Mouse (Mus musculus): ENCODE measurements around the gene Dpagt1. TPM values are rescaled to one million over a fixed set of nuclear protein-coding genes. Genes with fewer than 3 reads are reported as not detected.
"Not testable (repeated sequence)": the region's sequence is repeated elsewhere in the genome, so short reads cannot be mapped to it uniquely, and the experiment has no call there.

Dpagt1 gene
- polyA plus RNA-seq, 1 experiment = 150 TPM

GRCm38 (mm10) chr9:44345570-44346433 lies 20.0 kb downstream of the Dpagt1 start:
- TF ChIP-seq CTCF (IDR thresholded peaks at IDR 0.05; ENCODE audit: insufficient read depth, low read depth, low read length) (no peak), POLR2A (IDR thresholded peaks at IDR 0.05; ENCODE audit: insufficient read depth, low read depth, low read length) (no peak)
- Histone ChIP-seq H3K4me1 (ENCODE audit: control insufficient read depth, insufficient read depth, low read length) (peaks cover 3% of the 10 kb centered on the region; the same call in 1 of the 2 replicates), H3K4me3 (ENCODE audit: insufficient read depth, low read depth, low read length) (no peak overlapping the region), H3K27ac (ENCODE audit: insufficient read depth, low read depth, low read length) (no peak overlapping the region)
- 76% methylated on average over 6 of the region's 6 CpGs for WGBS

DNA sequence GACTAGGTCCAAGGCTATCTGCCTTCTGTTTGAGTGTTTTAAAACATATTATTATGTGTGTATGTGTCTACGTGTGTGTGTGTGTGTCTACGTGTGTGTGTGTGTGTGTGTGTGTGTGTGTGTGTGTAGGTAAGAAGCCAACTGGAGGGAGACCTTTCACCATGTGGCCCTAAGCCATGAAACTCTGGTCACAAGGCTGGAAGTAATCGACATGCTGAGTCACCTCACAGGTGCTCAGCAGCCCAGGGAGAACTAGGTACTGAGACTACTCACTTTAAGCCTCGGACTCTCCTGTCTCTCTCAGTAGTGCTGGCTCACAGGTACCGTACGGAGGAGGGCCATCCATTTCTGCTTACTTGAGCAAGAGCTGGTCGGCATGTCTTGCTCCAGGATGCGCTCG lies 21.3 kb downstream of the Dpagt1 start:
- 95% methylated on average over 9 of the region's 9 CpGs for WGBS
- Histone ChIP-seq H3K4me1 (ENCODE audit: control insufficient read depth, insufficient read depth, low read length) (peaks cover 3% of the 10 kb centered on the region; the same call in 1 of the 2 replicates), H3K27ac (ENCODE audit: insufficient read depth, low read depth, low read length) (no peak overlapping the region), H3K4me3 (ENCODE audit: insufficient read depth, low read depth, low read length) (no peak overlapping the region)
- TF ChIP-seq POLR2A (IDR thresholded peaks at IDR 0.05; ENCODE audit: insufficient read depth, low read depth, low read length) = no peak
- no peak for TF ChIP-seq CTCF (IDR thresholded peaks at IDR 0.05; ENCODE audit: insufficient read depth, low read depth, low read length)

DNA sequence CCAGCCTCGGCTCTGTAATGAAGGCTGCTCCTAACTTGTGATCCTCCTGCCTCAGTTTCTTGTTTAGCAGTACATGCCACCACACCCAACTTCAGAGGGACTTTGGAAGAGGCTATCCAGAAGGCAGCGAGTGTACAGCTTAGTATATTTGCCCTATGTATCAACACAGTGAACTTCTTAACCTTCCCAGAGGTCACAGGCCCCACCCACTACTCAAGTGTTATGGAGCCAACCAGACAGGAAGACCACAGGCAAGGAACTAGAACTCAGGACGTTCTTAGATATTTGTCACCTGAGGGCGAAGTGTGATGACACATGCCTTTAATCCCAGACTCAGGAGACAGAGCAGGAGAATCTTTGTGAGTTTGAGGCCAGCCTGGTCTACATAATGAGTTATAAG lies 21.8 kb downstream of the Dpagt1 start:
- 91% methylated on average over 4 of the region's 4 CpGs for WGBS
- TF ChIP-seq POLR2A (IDR thresholded peaks at IDR 0.05; ENCODE audit: insufficient read depth, low read depth, low read length) = no peak
- TF ChIP-seq CTCF (IDR thresholded peaks at IDR 0.05; ENCODE audit: insufficient read depth, low read depth, low read length) = no peak
- Histone ChIP-seq H3K27ac (ENCODE audit: insufficient read depth, low read depth, low read length) (no peak overlapping the region), H3K4me1 (ENCODE audit: control insufficient read depth, insufficient read depth, low read length) (peaks cover 3% of the 10 kb centered on the region; the same call in 1 of the 2 replicates), H3K4me3 (ENCODE audit: insufficient read depth, low read depth, low read length) (no peak overlapping the region)

- TF ChIP-seq CTCF (IDR thresholded peaks at IDR 0.05; ENCODE audit: insufficient read depth, low read depth, low read length) = no peak
- TF ChIP-seq POLR2A (IDR thresholded peaks at IDR 0.05; ENCODE audit: insufficient read depth, low read depth, low read length) = no peak
Measured at GRCm38 (mm10) chr9:44348546-44348945, 22.7 kb downstream of the Dpagt1 start.

DNA sequence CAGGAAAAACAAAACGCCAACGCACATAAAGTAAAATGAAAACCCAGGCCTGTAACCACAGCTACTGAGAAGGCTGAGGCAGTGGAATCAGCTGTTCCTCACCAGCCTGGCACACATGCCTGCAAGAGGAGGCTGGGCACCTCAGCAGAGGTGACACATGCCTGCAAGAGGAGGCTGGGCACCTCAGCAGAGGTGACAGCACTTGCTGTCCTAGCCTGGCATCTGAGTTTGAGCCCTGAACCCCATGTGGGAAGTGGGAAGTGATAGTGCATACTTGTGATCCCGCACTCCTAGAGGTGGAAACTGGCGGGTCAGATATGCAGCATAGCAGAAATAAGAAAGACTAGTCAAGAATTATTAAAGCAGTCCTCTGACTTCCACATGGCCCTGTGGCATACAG lies 25.6 kb downstream of the Dpagt1 start:
- 91% methylated on average over 4 of the region's 4 CpGs for WGBS
- Histone ChIP-seq H3K4me3 (ENCODE audit: insufficient read depth, low read depth, low read length) (no peak overlapping the region), H3K27ac (ENCODE audit: insufficient read depth, low read depth, low read length) (no peak overlapping the region), H3K4me1 (ENCODE audit: control insufficient read depth, insufficient read depth, low read length) (no peaks in the 10 kb centered on the region)
- TF ChIP-seq CTCF (IDR thresholded peaks at IDR 0.05; ENCODE audit: insufficient read depth, low read depth, low read length) (no peak), POLR2A (IDR thresholded peaks at IDR 0.05; ENCODE audit: insufficient read depth, low read depth, low read length) (no peak)

More at GRCm38 (mm10) chr9:44348546-44348945, 22.7 kb downstream of the Dpagt1 start:
- no peak overlapping the region for H3K27ac ChIP-seq (ENCODE audit: insufficient read depth, low read depth, low read length)
- WGBS = 94% methylated on average over 4 of the region's 4 CpGs
- H3K4me3 ChIP-seq (ENCODE audit: insufficient read depth, low read depth, low read length) = no peak overlapping the region
- no peaks in the 10 kb centered on the region for H3K4me1 ChIP-seq (ENCODE audit: control insufficient read depth, insufficient read depth, low read length)

GRCm38 (mm10) chr9:44352337-44352736 lies 26.5 kb downstream of the Dpagt1 start:
- no peak for TF ChIP-seq POLR2A (IDR thresholded peaks at IDR 0.05; ENCODE audit: insufficient read depth, low read depth, low read length)
- no peak for TF ChIP-seq CTCF (IDR thresholded peaks at IDR 0.05; ENCODE audit: insufficient read depth, low read depth, low read length)
- no peak overlapping the region for H3K4me3 ChIP-seq (ENCODE audit: insufficient read depth, low read depth, low read length)
- H3K4me1 ChIP-seq (ENCODE audit: control insufficient read depth, insufficient read depth, low read length) = no peaks in the 10 kb centered on the region
- no peak overlapping the region for H3K27ac ChIP-seq (ENCODE audit: insufficient read depth, low read depth, low read length)
- whole genome bisulfite sequencing = 90% methylated on average over 10 of the region's 10 CpGs

GRCm38 (mm10) chr9:44353142-44353541 lies 27.3 kb downstream of the Dpagt1 start:
- no peak overlapping the region for H3K27ac ChIP-seq (ENCODE audit: insufficient read depth, low read depth, low read length)
- no peaks in the 10 kb centered on the region for H3K4me1 ChIP-seq (ENCODE audit: control insufficient read depth, insufficient read depth, low read length)
- WGBS = 85% methylated on average over 6 of the region's 6 CpGs
- no peak overlapping the region for H3K4me3 ChIP-seq (ENCODE audit: insufficient read depth, low read depth, low read length)
- no peak for TF ChIP-seq POLR2A (IDR thresholded peaks at IDR 0.05; ENCODE audit: insufficient read depth, low read depth, low read length)
- TF ChIP-seq CTCF (IDR thresholded peaks at IDR 0.05; ENCODE audit: insufficient read depth, low read depth, low read length) = no peak

DNA sequence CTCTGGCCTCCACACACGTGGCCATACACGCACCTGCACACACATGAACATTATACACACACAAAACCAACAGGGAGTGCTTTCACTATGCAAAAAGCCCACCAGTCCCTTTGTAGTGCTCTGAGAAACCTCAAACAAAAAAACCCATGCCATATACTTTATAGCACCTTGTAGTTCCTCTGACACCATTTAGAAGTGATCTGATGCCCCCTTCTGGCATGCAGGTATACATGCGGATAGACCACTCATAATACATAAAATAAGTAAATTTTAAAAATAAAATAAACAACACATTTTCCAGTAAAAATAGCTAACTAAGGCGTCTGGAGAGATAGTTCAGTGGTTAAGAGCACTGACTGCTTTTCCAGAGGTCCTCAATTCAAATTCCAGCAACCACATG lies 31.4 kb downstream of the Dpagt1 start:
- no peak overlapping the region for H3K27ac ChIP-seq (ENCODE audit: insufficient read depth, low read depth, low read length)
- WGBS = 71% methylated on average over 4 of the region's 4 CpGs
- H3K4me3 ChIP-seq (ENCODE audit: insufficient read depth, low read depth, low read length) = no peak overlapping the region
- TF ChIP-seq POLR2A (IDR thresholded peaks at IDR 0.05; ENCODE audit: insufficient read depth, low read depth, low read length) (no peak), CTCF (IDR thresholded peaks at IDR 0.05; ENCODE audit: insufficient read depth, low read depth, low read length) (no peak)
- no peaks in the 10 kb centered on the region for H3K4me1 ChIP-seq (ENCODE audit: control insufficient read depth, insufficient read depth, low read length)

- WGBS = under 1% methylated on average over 44 of the region's 44 CpGs
- Histone ChIP-seq H3K4me3 (ENCODE audit: insufficient read depth, low read depth, low read length) (peak within 1 kb of the TSS; percentile 59), H3K27ac (ENCODE audit: insufficient read depth, low read depth, low read length) (no peak within 1 kb of the TSS), H3K4me1 (ENCODE audit: control insufficient read depth, insufficient read depth, low read length) (no peaks in the 10 kb centered on the region)
- TF ChIP-seq POLR2A (IDR thresholded peaks at IDR 0.05; ENCODE audit: insufficient read depth, low read depth, low read length) (peak; percentile 86), CTCF (IDR thresholded peaks at IDR 0.05; ENCODE audit: insufficient read depth, low read depth, low read length) (no peak)
Measured at GRCm38 (mm10) chr9:44361190-44361917, 35.5 kb downstream of the Dpagt1 start, which contains the start of gene Vps11. Vps11 (minus strand) TSS chr9:44361670.

DNA sequence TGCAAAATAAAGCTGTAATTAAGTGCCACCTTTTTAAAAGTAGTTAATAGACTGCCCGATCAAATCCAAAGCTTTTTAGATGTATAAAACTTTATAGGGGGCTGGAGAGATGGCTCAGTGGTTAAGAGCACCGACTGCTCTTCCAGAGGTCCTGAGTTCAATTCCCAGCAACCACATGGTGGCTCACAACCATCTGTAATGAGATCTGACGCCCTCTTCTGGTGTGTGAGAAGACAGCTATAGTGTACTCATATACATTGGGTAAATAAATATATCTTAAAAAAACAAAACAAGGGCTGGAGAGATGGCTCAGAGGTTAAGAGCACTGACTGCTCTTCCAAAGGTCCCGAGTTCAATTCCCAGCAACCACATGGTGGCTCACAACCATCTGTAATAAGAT lies 36.1 kb downstream of the Dpagt1 start:
- WGBS = 36% methylated on average over 4 of the region's 4 CpGs
- H3K27ac ChIP-seq (ENCODE audit: insufficient read depth, low read depth, low read length); H3K4me1 ChIP-seq (ENCODE audit: control insufficient read depth, insufficient read depth, low read length): not testable (repeated sequence)
- peak overlapping the region; percentile 59 for H3K4me3 ChIP-seq (ENCODE audit: insufficient read depth, low read depth, low read length)
